Mouse (Mus musculus) hindbrain, embryonic 12.5 days (tissue): ENCODE results near the gene Adcy5. TPM values are rescaled to one million over a fixed set of nuclear protein-coding genes. Genes with fewer than 3 reads are reported as not detected.

Source experiments
- ATAC-seq: fragments of 200-750 bp; cut with Nextera tagmentation; 2 replicates; pipeline ENCODE4 v1.8.0; 2017; ENCODE audit warnings: moderate TSS enrichment; ENCODE audit not compliant: low FRiP score
- H3K27ac ChIP-seq: fragments of 300-500 bp; sonication (generic); 2 replicates; pipeline ENCODE4 v1.5.1; 2016; ENCODE audit warnings: mild to moderate bottlenecking
- H3K27me3 ChIP-seq: fragments of 300-500 bp; sonication (generic); 2 replicates; pipeline ENCODE4 v1.6.1; 2016; ENCODE audit warnings: mild to moderate bottlenecking
- H3K36me3 ChIP-seq: fragments of 300-500 bp; sonication (generic); 2 replicates; pipeline ENCODE4 v1.6.1; 2016; ENCODE audit warnings: mild to moderate bottlenecking
- H3K4me1 ChIP-seq: fragments of 300-500 bp; sonication (generic); 2 replicates; pipeline ENCODE4 v1.6.1; 2016
- H3K4me2 ChIP-seq: fragments of 300-500 bp; sonication (generic); replicated peaks from 2 replicates; pipeline ENCODE4 v1.6.1; 2016; ENCODE audit warnings: mild to moderate bottlenecking
- H3K4me3 ChIP-seq: fragments of 300-500 bp; sonication (generic); 2 replicates; pipeline ENCODE4 v1.5.1; 2016; ENCODE audit warnings: mild to moderate bottlenecking
- H3K9ac ChIP-seq: fragments of 300-500 bp; sonication (generic); 2 replicates; pipeline ENCODE4 v1.6.1; 2016; ENCODE audit warnings: mild to moderate bottlenecking, moderate library complexity
- H3K9me3 ChIP-seq: fragments of 300-500 bp; sonication (generic); replicated peaks from 2 replicates; pipeline ENCODE4 v1.6.1; 2016; ENCODE audit warnings: mild to moderate bottlenecking
- WGBS: fragments of 180-500 bp; shearing (Covaris S2); methylation state at CpG from one replicate; pipeline ENCODE4 v1.1.7; 2016; 5-methylcytosine and 5-hydroxymethylcytosine counted together
- polyA plus RNA-seq: library from polyadenylated mRNA; unstranded; fragments of >200 nt; fragmentation: Nextera tagmentation; extraction: Ambion mirVana; gene quantifications from 2 replicates; pipeline ENCODE4 v1.2.1, GENCODE M21; 2016

The Adcy5 gene
- polyA plus RNA-seq, 1 experiment from 2014 or later, result 4.4 TPM

DNA sequence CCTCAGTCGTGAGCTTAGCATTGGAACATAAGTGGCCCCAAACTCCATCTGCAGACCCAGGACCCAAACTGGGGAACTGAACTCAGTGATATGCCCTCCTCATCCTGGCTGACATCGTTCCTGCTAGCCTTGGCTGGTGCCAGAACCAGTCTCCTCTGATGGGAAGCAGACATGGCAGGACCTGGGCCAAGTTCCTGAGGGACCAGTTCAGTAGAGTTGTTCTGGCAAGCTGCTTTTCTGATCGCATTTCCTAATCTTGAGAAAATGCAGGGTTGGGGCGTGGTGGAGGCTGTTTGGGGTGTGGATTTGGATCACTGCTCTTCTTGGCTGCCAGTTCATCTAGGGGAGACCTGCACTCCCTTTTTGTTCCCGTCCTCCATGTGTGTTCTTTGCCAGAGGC lies 143.1 kb downstream of the Adcy5 start:
- 88% methylated on average over 5 of the region's 5 CpGs for WGBS

DNA sequence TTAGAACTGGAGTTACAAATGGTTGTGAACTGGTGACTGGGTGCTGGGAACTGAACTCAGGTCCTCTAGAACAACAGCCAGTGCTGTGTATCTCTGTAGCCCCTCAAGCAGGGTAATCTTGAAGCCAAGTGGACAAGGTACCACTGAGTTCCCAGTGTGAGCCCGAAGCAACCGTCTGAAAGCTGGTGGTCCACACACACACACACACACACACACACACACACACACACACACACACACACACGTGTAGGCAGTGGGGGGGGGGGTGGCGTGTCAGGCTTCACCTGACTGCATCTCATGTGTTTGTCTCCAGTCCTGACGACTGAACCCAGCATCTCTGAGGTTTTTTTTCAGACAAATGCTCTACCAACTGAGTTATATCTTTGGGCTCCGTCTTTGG lies 145.5 kb downstream of the Adcy5 start:
- ATAC-seq, result no peak
- Histone ChIP-seq H3K27me3 (no peaks in the 10 kb centered on the region), H3K4me2 (no peak overlapping the region), H3K4me3 (no peak overlapping the region), H3K4me1 (no peaks in the 10 kb centered on the region), H3K9me3 (no peaks in the 10 kb centered on the region), H3K9ac (no peak overlapping the region), H3K27ac (no peak overlapping the region), H3K36me3 (peaks cover 41% of the 10 kb centered on the region)
- whole genome bisulfite sequencing, result 87% methylated on average over 6 of the region's 6 CpGs

More for the DNA sequence above, 143.1 kb downstream of the Adcy5 start:
- Histone ChIP-seq H3K4me1 (no peaks in the 10 kb centered on the region), H3K36me3 (peaks cover 34% of the 10 kb centered on the region), H3K27me3 (no peaks in the 10 kb centered on the region), H3K27ac (no peak overlapping the region), H3K9me3 (no peaks in the 10 kb centered on the region), H3K4me2 (no peak overlapping the region), H3K4me3 (no peak overlapping the region), H3K9ac (no peak overlapping the region)
- no peak for ATAC-seq

DNA sequence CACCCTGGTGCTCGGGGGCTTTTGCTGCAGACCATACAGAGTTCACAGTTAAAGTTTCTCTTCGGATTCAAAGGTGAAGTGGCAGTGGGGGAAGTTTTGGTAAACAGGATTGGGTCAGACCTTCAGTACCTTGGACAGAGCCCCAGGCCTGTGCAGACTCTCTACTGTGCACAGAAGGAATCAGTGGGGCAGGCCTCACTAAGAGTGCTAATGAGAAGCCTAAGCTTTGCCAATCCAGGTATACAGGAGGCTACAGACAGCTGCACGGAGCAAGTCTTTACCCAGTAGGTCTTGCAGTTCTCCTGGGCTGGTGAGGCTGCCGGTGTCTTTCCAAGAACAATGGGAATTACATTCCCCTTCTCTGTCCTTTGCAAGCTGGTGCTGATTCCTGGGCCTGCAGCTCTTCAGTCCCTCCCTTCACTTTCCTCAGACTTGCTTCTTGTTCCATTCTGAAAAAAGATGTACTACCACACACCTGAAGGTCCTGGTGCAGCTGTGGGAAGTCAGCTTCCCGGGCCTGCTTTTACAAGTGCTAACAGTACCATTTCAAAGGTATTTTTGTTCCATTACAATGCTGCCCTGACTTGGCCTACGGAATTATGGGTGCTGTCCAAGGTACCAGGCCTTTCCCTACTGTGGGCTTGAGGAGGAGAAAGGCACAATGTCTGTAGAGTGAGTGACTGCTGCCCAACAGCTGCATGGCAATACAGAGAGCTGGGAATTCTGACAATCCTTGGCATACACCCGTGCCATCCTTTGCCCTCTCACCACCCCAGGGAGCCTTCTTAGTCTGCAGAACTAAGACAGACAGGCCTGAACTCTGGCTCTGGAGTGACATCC lies 148.0 kb downstream of the Adcy5 start:
- peaks cover 39% of the 10 kb centered on the region for H3K36me3 ChIP-seq
- 53% methylated on average over 7 of the region's 7 CpGs for WGBS

DNA sequence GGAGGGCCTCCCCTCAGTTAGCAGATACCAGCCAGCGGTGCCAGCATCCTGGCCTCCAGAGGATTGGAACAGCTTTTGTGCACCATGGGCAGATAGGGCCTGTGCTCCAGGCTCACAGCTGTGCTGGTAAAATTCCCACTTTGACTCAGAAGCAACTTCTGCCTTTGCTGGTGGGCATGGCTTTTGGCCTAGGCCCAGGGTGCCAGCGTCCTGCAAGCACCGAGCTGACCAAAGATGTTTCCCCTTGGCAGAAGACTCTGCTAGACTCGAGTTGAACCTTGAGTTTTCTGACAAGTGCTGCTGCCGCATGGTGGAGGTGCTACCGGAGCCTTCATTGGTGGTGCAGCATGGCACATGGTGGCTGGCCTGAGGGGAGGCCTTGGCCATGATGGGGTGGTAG lies 149.0 kb downstream of the Adcy5 start:
- Histone ChIP-seq H3K36me3 (peaks cover 35% of the 10 kb centered on the region), H3K4me3 (no peak overlapping the region), H3K4me1 (no peaks in the 10 kb centered on the region), H3K9ac (no peak overlapping the region), H3K27ac (no peak overlapping the region), H3K9me3 (no peaks in the 10 kb centered on the region), H3K27me3 (no peaks in the 10 kb centered on the region), H3K4me2 (no peak overlapping the region)
- WGBS, result 93% methylated on average over 6 of the region's 6 CpGs
- no peak for ATAC-seq

More for the DNA sequence above, 148.0 kb downstream of the Adcy5 start:
- Histone ChIP-seq H3K9ac (no peak overlapping the region), H3K4me1 (no peaks in the 10 kb centered on the region), H3K9me3 (no peaks in the 10 kb centered on the region), H3K4me3 (no peak overlapping the region), H3K4me2 (no peak overlapping the region), H3K27me3 (no peaks in the 10 kb centered on the region), H3K27ac (no peak overlapping the region)
- no peak for ATAC-seq

DNA sequence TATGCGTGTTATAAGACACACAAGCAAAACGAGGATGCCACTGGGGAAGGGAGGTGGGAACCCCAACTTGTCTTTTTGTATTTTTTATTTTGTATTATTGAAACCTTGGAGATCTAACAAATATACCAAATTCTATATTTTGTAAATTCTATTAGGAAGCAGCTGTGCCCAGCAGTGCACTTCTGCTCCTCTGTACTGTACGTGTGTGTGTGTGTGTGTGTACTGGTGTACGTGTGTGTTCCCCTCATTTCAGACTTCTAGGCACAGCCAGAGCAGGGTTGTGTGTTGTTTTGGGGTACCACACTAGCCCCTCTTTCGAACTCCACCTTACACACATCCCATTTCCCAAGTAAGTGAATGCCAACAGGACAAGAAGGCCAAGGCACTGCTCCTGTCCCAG lies 149.7 kb downstream of the Adcy5 start:
- Histone ChIP-seq H3K4me2 (no peak overlapping the region), H3K9me3 (no peaks in the 10 kb centered on the region), H3K9ac (no peak overlapping the region), H3K4me3 (no peak overlapping the region), H3K36me3 (peaks cover 33% of the 10 kb centered on the region), H3K4me1 (no peaks in the 10 kb centered on the region), H3K27me3 (no peaks in the 10 kb centered on the region), H3K27ac (no peak overlapping the region)
- 96% methylated on average over 5 of the region's 5 CpGs for WGBS
- no peak for ATAC-seq

DNA sequence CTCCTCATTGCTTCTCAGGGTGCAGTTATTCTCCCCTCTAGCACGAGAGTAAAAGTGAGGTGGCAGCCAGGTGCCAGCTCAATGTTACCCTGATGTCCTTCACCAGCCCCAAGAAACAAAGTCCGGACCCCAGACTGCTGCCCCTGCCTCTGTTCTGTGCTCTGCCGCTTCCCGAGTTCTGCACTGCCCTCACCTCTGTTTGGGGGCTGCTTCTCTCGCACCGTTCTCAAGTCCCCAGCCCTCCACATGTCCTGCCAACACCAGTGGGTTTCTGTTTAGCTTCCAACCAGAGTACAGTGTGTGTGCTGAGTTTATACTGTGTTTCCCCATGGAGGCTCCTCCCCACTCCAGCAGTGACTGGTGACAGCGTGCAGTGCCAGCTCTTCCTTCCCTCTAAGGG lies 150.5 kb downstream of the Adcy5 start:
- Histone ChIP-seq H3K4me2 (no peak overlapping the region), H3K27me3 (no peaks in the 10 kb centered on the region), H3K9ac (no peak overlapping the region), H3K9me3 (no peaks in the 10 kb centered on the region), H3K36me3 (peaks cover 25% of the 10 kb centered on the region), H3K27ac (no peak overlapping the region), H3K4me1 (no peaks in the 10 kb centered on the region), H3K4me3 (no peak overlapping the region)
- 91% methylated on average over 7 of the region's 7 CpGs for WGBS
- no peak for ATAC-seq

DNA sequence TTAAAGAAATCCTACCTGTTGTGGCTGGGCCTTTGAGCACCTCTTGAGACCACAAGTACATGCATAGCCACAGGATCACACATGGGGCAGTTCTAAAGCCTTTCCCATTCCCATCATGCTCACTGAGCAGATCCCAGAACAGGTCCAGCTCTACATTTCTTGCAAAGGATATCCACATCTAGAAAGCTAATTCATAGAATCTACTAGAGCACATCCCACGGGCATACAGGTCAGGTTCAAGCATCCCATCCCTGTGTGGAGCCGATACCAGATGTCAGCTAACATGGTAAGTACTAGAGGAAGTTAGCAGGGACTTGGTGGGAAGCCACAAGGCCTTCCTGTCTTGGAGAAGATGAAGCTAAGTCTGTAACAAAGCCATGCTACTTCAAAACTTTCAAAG lies 152.0 kb downstream of the Adcy5 start:
- Histone ChIP-seq H3K9me3 (no peaks in the 10 kb centered on the region), H3K36me3 (peaks cover 23% of the 10 kb centered on the region), H3K27ac (no peak overlapping the region), H3K27me3 (no peaks in the 10 kb centered on the region), H3K9ac (no peak overlapping the region), H3K4me2 (no peak overlapping the region), H3K4me3 (no peak overlapping the region), H3K4me1 (no peaks in the 10 kb centered on the region)
- no peak for ATAC-seq
- WGBS, result 83% methylated on average over 2 of the region's 2 CpGs

DNA sequence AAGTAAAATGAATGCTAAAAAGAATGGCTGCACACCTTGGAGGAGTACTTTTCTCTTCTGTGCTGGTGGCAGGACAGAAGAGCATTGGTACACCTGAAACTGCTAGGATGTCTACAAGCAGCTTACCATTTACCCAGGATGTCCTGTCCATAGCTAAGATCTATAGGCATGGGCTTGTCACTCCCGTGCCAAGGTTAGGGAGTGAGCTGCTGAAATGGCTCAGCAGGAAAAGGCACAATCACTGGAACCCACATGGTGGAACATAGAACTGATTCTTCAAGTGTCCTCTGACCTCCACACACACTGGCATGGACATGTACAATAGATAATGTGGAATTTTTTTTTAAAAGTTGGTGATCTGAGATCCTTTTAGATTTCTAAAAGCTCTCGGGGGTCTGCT lies 152.7 kb downstream of the Adcy5 start:
- Histone ChIP-seq H3K27me3 (no peaks in the 10 kb centered on the region), H3K9ac (no peak overlapping the region), H3K4me1 (no peaks in the 10 kb centered on the region), H3K4me2 (no peak overlapping the region), H3K36me3 (peaks cover 21% of the 10 kb centered on the region), H3K4me3 (no peak overlapping the region), H3K27ac (no peak overlapping the region), H3K9me3 (no peaks in the 10 kb centered on the region)
- 83% methylated on average over 2 of the region's 2 CpGs for WGBS
- no peak for ATAC-seq

DNA sequence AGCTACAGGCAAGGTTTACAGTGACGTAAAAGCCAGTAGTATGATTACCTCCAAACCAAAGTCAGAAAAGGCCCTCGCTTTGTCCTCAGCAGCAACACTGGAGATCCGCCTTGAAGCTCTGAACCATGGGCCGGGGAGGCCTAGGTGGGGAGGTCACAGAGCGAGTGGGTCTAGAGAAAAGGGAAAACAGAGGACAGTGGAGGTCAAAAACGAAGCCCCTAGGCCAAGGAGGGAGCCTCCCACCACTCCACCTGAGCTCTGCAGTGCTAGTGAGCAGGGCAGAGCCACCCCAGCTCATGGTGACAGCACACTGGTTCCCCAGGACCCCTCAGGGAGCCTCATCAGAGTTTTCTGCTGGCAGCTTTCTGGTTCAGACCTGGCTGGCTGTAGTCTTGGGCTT lies 153.3 kb downstream of the Adcy5 start:
- no peaks in the 10 kb centered on the region for H3K9me3 ChIP-seq
- H3K36me3 ChIP-seq, result peaks cover 16% of the 10 kb centered on the region
- no peak overlapping the region for H3K27ac ChIP-seq
- no peak for ATAC-seq
- WGBS, result 87% methylated on average over 6 of the region's 6 CpGs
- no peak overlapping the region for H3K9ac ChIP-seq
- H3K4me1 ChIP-seq, result no peaks in the 10 kb centered on the region
- no peak overlapping the region for H3K4me3 ChIP-seq
- no peaks in the 10 kb centered on the region for H3K27me3 ChIP-seq
- no peak overlapping the region for H3K4me2 ChIP-seq

DNA sequence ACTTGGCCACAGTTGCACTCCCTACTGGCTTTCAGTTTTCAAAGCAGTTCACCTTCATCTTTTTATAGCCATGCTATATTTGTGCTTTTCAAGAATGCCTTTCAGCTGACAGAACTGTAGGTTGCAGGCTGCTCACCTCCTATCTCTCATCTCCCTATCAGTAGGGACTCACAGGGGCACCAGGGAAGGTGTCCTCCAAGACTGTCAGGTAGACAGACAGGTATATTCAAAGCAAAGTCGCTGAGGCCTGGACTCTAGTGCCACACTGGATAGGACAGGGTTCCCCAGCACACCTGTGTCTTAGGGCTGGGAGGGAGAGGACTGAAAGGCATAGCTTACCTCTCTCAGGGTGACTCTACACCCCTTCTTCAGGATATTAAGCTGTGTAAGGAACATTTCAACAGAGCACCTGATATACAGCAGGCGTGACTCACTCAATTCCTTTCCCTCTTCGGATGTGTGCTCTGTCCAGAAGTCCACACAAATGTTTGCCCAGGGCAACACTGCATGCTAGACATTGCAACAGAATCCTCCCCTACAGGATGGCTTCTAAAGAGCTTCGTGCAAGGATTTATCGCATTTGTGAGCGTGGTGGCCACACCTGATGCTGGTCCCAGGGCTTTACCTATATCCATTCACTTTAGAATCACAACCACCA lies 153.9 kb downstream of the Adcy5 start:
- H3K4me3 ChIP-seq, result no peak overlapping the region
- H3K4me1 ChIP-seq, result no peaks in the 10 kb centered on the region
- no peaks in the 10 kb centered on the region for H3K9me3 ChIP-seq
- no peak overlapping the region for H3K27ac ChIP-seq
- no peak for ATAC-seq
- 90% methylated on average over 6 of the region's 6 CpGs for WGBS
- no peak overlapping the region for H3K4me2 ChIP-seq
- H3K36me3 ChIP-seq, result peaks cover 13% of the 10 kb centered on the region
- no peak overlapping the region for H3K9ac ChIP-seq
- H3K27me3 ChIP-seq, result no peaks in the 10 kb centered on the region

DNA sequence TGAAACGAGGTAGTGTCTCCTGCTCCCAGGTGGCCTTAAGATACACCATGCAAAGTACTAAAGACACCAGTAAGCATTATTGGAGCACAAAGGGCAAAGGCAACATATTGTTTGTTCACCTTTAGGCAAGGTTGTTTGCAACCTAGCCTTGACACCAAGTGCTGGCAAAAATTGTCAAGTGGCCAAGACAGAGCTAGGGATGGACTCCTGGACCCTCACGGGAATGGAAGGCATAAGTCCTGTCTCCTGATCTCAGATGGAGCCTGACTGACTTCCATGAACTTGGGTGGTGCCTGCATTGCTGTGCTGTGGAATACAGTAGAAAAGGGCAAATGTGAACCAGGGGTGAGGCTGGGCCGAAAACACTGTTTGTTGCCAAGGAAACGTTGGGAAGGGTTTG lies 155.0 kb downstream of the Adcy5 start:
- Histone ChIP-seq H3K36me3 (peaks cover 8% of the 10 kb centered on the region), H3K27ac (no peak overlapping the region), H3K9me3 (no peaks in the 10 kb centered on the region), H3K4me3 (no peak overlapping the region), H3K9ac (no peak overlapping the region), H3K4me1 (no peaks in the 10 kb centered on the region), H3K4me2 (no peak overlapping the region), H3K27me3 (no peaks in the 10 kb centered on the region)
- 90% methylated on average over 4 of the region's 4 CpGs for WGBS
- ATAC-seq, result no peak

DNA sequence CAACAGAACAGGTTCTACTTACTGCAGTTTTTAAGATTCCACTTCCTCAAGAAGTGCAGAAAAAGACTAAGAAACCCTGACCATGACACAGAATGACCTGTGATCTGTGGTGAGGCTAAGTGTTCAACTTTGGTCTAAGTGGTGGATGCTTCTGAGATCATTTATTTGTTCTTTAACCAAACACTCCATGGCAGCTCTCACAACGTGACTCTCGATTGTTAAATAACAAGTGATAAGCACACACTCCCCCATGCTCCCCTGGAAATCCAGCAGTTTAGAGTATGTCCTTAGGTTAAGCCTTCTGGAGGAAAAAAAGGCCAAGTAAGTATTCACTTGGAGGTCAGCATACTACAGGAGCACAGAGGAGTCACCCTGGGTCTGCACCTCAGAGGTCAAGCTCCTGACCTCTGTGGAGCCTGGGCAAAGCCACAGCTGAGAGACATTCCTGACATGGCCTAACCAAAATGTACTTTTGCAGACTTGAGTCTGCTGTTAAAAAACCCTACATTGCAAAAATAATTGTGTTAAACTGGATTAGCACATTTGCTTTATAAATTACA lies 156.0 kb downstream of the Adcy5 start:
- ATAC-seq, result no peak
- Histone ChIP-seq H3K36me3 (peaks cover 6% of the 10 kb centered on the region), H3K4me1 (no peaks in the 10 kb centered on the region; the same call in 1 of the 2 replicates), H3K4me2 (no peak overlapping the region), H3K27ac (no peak overlapping the region), H3K27me3 (no peaks in the 10 kb centered on the region), H3K9ac (no peak overlapping the region), H3K4me3 (no peak overlapping the region), H3K9me3 (no peaks in the 10 kb centered on the region)
- WGBS, result 39% methylated on average over 2 of the region's 2 CpGs
